ENCODE assay signal across 19 mouse cellular contexts in the genomic region with DNA sequence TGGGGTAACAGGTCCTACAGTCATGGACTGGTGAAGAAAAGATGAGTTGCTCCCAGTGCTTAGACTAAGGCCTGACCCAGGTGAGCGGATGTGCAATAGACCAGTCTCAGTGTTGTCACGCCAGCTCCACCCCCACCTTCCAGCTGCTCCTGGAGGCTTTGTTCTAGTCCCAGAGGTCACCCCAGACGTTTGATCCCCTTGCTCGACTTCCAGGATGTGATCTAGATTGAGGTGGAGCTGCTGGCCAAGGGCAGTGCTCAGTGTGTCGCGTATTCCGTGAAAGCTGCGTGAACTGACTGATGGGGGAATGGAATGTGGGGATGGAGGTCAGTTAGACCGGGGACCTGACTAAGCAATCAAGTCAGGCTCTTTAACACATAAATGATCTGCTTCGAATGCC. TPM values are rescaled to one million over a fixed set of nuclear protein-coding genes. Genes with fewer than 3 reads are reported as not detected.
A peak's percentile ranks its signal among the peaks of the same experiment; 100 is the strongest.
DNase-seq lines count a peak whose midpoint lies in the region; ATAC-seq and TF ChIP-seq lines count a peak whose summit lies in the region.
"Had no signal": no experiment of that assay in that cellular context is flagged by ENCODE, and none has a peak within 500 bp of the region (broad histone marks: within the 10 kb centered on the region; RNA-seq: fewer than 3 reads in every experiment).

No protein-coding gene starts in this region.

- DNase-seq in midbrain, embryonic 10.5 days (ENCODE audit: low spot score) = no peak
- DNase-seq in midbrain, postnatal 0 days (ENCODE audit: low spot score) = no peak
- DNase-seq in embryonic facial prominence, embryonic 10.5 days (ENCODE audit: low spot score) = no peak
- DNase-seq in layer of hippocampus, postnatal 36 days = no peak
- DNase-seq in adipocyte (ENCODE audit: low spot score) = no peak
- DNase-seq: adrenal gland, adult 8-10 months; cerebellum, adult 11-12 months; heart, postnatal 14 days; kidney, adult 18-20 months; left cerebral cortex, postnatal 4 days; lung, postnatal 14 days; thymus, postnatal 36 days had no signal

- ATAC-seq in midbrain, postnatal 0 days (ENCODE audit: low FRiP score) = no peak
- ATAC-seq in limb, embryonic 13.5 days (ENCODE audit: low FRiP score, low read depth) = no peak
- ATAC-seq: CD4-positive, CD25-positive, alpha-beta regulatory T cell, adult 4 months; forebrain, embryonic 15.5 days; hindbrain, postnatal 0 days; Patski had no signal

- no peak for TF ChIP-seq CTCF in midbrain, postnatal 0 days (IDR thresholded peaks at IDR 0.05)
- no peak for TF ChIP-seq CTCF in ES-Bruce4 (IDR thresholded peaks at IDR 0.05; ENCODE audit: low read depth, low read length)

- no peak overlapping the region for H3K9ac ChIP-seq in midbrain, postnatal 0 days (replicated peaks; ENCODE audit: low read length, poor library complexity, severe bottlenecking)
- H3K9ac ChIP-seq in ES-Bruce4 (ENCODE audit: low read depth, poor library complexity, severe bottlenecking) = peak overlapping the region; percentile 56
- H3K9ac ChIP-seq in limb, embryonic 13.5 days = 0 out of 2 replicates have a peak overlapping the region, but pooled peaks have one; percentile 35
- H3K9ac ChIP-seq: forebrain, embryonic 15.5 days; liver, embryonic 15.5 days had no signal

- no peak overlapping the region for H3K4me3 ChIP-seq in midbrain, embryonic 10.5 days
- no peak overlapping the region for H3K4me3 ChIP-seq in midbrain, postnatal 0 days (ENCODE audit: low read depth, low read length)
- peak overlapping the region; percentile 70 for H3K4me3 ChIP-seq in ES-Bruce4 (ENCODE audit: low read depth, low read length)
- H3K4me3 ChIP-seq in embryonic facial prominence, embryonic 10.5 days = no peak overlapping the region
- no peak overlapping the region for H3K4me3 ChIP-seq in limb, embryonic 13.5 days
- H3K4me3 ChIP-seq: forebrain, embryonic 15.5 days; liver, embryonic 15.5 days had no signal

- peaks cover 66% of the 10 kb centered on the region for H3K4me1 ChIP-seq in midbrain, embryonic 10.5 days
- no peaks in the 10 kb centered on the region for H3K4me1 ChIP-seq in midbrain, postnatal 0 days (ENCODE audit: insufficient read depth, low read length)
- peaks cover 24% of the 10 kb centered on the region for H3K4me1 ChIP-seq in ES-Bruce4 (ENCODE audit: control insufficient read depth, insufficient read depth, low read length)
- H3K4me1 ChIP-seq in embryonic facial prominence, embryonic 10.5 days = peaks cover 74% of the 10 kb centered on the region
- H3K4me1 ChIP-seq in limb, embryonic 13.5 days = peaks cover 76% of the 10 kb centered on the region

- H3K4me2 ChIP-seq in midbrain, postnatal 0 days (ENCODE audit: low read depth, low read length, poor library complexity, severe bottlenecking) = no peak overlapping the region
- H3K4me2 ChIP-seq in limb, embryonic 13.5 days (replicated peaks) = no peak overlapping the region
- H3K4me2 ChIP-seq: forebrain, embryonic 15.5 days; liver, embryonic 15.5 days had no signal

- H3K27ac ChIP-seq in midbrain, embryonic 10.5 days (replicated peaks) = peak overlapping the region; percentile 77
- no peak overlapping the region for H3K27ac ChIP-seq in midbrain, postnatal 0 days (ENCODE audit: low read depth, low read length)
- H3K27ac ChIP-seq in ES-Bruce4 (ENCODE audit: insufficient read depth, low read length) = peak overlapping the region; percentile 97
- peak overlapping the region; percentile 46 for H3K27ac ChIP-seq in embryonic facial prominence, embryonic 10.5 days (replicated peaks)
- H3K27ac ChIP-seq in limb, embryonic 13.5 days = no peak overlapping the region
- H3K27ac ChIP-seq: forebrain, embryonic 15.5 days; hindbrain, postnatal 0 days; liver, embryonic 15.5 days had no signal

- peaks cover 10% of the 10 kb centered on the region for H3K36me3 ChIP-seq in midbrain, embryonic 10.5 days
- no peaks in the 10 kb centered on the region for H3K36me3 ChIP-seq in midbrain, postnatal 0 days (ENCODE audit: insufficient read depth, low read length)
- no peaks in the 10 kb centered on the region for H3K36me3 ChIP-seq in ES-Bruce4 (ENCODE audit: control insufficient read depth, insufficient read depth, low read length, poor library complexity, severe bottlenecking)
- H3K36me3 ChIP-seq in embryonic facial prominence, embryonic 10.5 days (replicated peaks) = peaks cover 10% of the 10 kb centered on the region; the same call in 1 of the 2 replicates
- peaks cover 9% of the 10 kb centered on the region; the same call in 1 of the 2 replicates for H3K36me3 ChIP-seq in limb, embryonic 13.5 days
- H3K36me3 ChIP-seq: forebrain, embryonic 15.5 days; liver, embryonic 15.5 days had no signal

- H3K9me3 ChIP-seq in midbrain, embryonic 10.5 days (replicated peaks) = peaks cover 8% of the 10 kb centered on the region
- H3K9me3 ChIP-seq in midbrain, postnatal 0 days (ENCODE audit: low read length) = no peaks in the 10 kb centered on the region
- no peaks in the 10 kb centered on the region for H3K9me3 ChIP-seq in ES-Bruce4 (replicated peaks; ENCODE audit: control insufficient read depth, insufficient read depth, low read length, poor library complexity, severe bottlenecking)
- H3K9me3 ChIP-seq in embryonic facial prominence, embryonic 10.5 days = no peaks in the 10 kb centered on the region; the same call in 1 of the 2 replicates
- H3K9me3 ChIP-seq in limb, embryonic 13.5 days = 0 out of 2 replicates have a peak, but pooled peaks cover 3% of the 10 kb centered on the region
- H3K9me3 ChIP-seq: forebrain, embryonic 15.5 days; liver, embryonic 15.5 days had no signal

- 42% methylated on average over 10 of the region's 10 CpGs for WGBS in midbrain, embryonic 10.5 days
- WGBS in midbrain, postnatal 0 days = 49% methylated on average over 10 of the region's 10 CpGs
- 38% methylated on average over 10 of the region's 10 CpGs for WGBS in embryonic facial prominence, embryonic 10.5 days
- 33% methylated on average over 10 of the region's 10 CpGs for WGBS in limb, embryonic 13.5 days

- TF ChIP-seq POLR2A in ES-Bruce4 (IDR thresholded peaks at IDR 0.05; ENCODE audit: insufficient read depth, low read length) = no peak

- TF ChIP-seq EP300 in ES-Bruce4 (IDR thresholded peaks at IDR 0.05; ENCODE audit: insufficient read depth, low read depth, low read length) = peak; percentile 99

- H3K27me3 ChIP-seq in midbrain, embryonic 10.5 days (ENCODE audit: low read depth, poor library complexity, severe bottlenecking) = no peaks in the 10 kb centered on the region
- H3K27me3 ChIP-seq in midbrain, postnatal 0 days (ENCODE audit: insufficient read depth, low read length) = no peaks in the 10 kb centered on the region
- H3K27me3 ChIP-seq in ES-Bruce4 (ENCODE audit: control insufficient read depth, insufficient read depth, low read length, poor library complexity, severe bottlenecking) = no peaks in the 10 kb centered on the region
- H3K27me3 ChIP-seq in embryonic facial prominence, embryonic 10.5 days (replicated peaks; ENCODE audit: low read depth, poor library complexity, severe bottlenecking) = no peaks in the 10 kb centered on the region
- H3K27me3 ChIP-seq in limb, embryonic 13.5 days = no peaks in the 10 kb centered on the region
- H3K27me3 ChIP-seq: forebrain, embryonic 15.5 days; liver, embryonic 15.5 days; Patski had no signal

RNA-seq across cellular contexts. Expression of a gene that starts 43.8 kb away (rescaled TPM):
- polyA plus RNA-seq in midbrain, embryonic 10.5 days (2016; fragmentation: Nextera tagmentation; extraction: Ambion mirVana) = 130 and 135 TPM in 2 replicates
- total RNA-seq in midbrain, postnatal 0 days (2014; rRNA removed) = 63.5 and 80.0 TPM in 2 replicates
- polyA plus RNA-seq in midbrain, postnatal 0 days (2015; fragmentation: Nextera tagmentation; extraction: Ambion mirVana) = 116 and 123 TPM in 2 replicates
- 163 and 165 TPM in 2 replicates for polyA plus RNA-seq in ES-Bruce4 (2011; ENCODE audit: insufficient read depth, insufficient read length, low read depth, missing spikeins)
- polyA plus RNA-seq in embryonic facial prominence, embryonic 10.5 days (2016; fragmentation: Nextera tagmentation; extraction: Ambion mirVana) = 136 and 142 TPM in 2 replicates
- polyA plus RNA-seq in limb, embryonic 13.5 days (2015; fragmentation: Nextera tagmentation; extraction: Ambion mirVana) = 129 and 135 TPM in 2 replicates
- 10 to 100 TPM; 51.6 to 59.4 TPM for total RNA-seq in layer of hippocampus, postnatal 36 days (2021)

RNA-seq across cellular contexts. Expression of a gene that starts 43.8 kb away (rescaled TPM):
- polyA plus RNA-seq in midbrain, embryonic 10.5 days (2016; fragmentation: Nextera tagmentation; extraction: Ambion mirVana) = 23.4 and 24.5 TPM in 2 replicates
- 13.6 and 15.3 TPM in 2 replicates for total RNA-seq in midbrain, postnatal 0 days (2014; rRNA removed)
- 23.6 and 26.0 TPM in 2 replicates for polyA plus RNA-seq in midbrain, postnatal 0 days (2015; fragmentation: Nextera tagmentation; extraction: Ambion mirVana)
- 9.2 and 12.1 TPM in 2 replicates for polyA plus RNA-seq in ES-Bruce4 (2011; ENCODE audit: insufficient read depth, insufficient read length, low read depth, missing spikeins)
- polyA plus RNA-seq in embryonic facial prominence, embryonic 10.5 days (2016; fragmentation: Nextera tagmentation; extraction: Ambion mirVana) = 26.1 and 28.8 TPM in 2 replicates
- polyA plus RNA-seq in limb, embryonic 13.5 days (2015; fragmentation: Nextera tagmentation; extraction: Ambion mirVana) = 26.2 and 26.8 TPM in 2 replicates
- 10 to 100 TPM; 16.8 to 17.4 TPM for total RNA-seq in layer of hippocampus, postnatal 36 days (2021)

Comparison
In these comparisons a context has a peak if more than half of its experiments do, and no peak if none do; other contexts are left out.
1. H3K27ac ChIP-seq: peak in midbrain, embryonic 10.5 days (single experiment), ES-Bruce4 (single experiment) and embryonic facial prominence, embryonic 10.5 days (single experiment); none in midbrain, postnatal 0 days (single experiment) and limb, embryonic 13.5 days (single experiment).